Mouse (Mus musculus): Measurements from ENCODE around the gene Zfp655. TPM values are rescaled to one million over a fixed set of nuclear protein-coding genes. Genes with fewer than 3 reads are reported as not detected.
A peak's percentile ranks its signal among the peaks of the same experiment; 100 is the strongest.

Zfp655 gene
- polyA plus RNA-seq (2015; fragmentation: Nextera tagmentation; extraction: Ambion mirVana), result 29.0 and 31.6 TPM in 2 replicates

- peaks cover 21% of the 10 kb centered on the region for H3K4me1 ChIP-seq (replicated peaks)
- H3K4me3 ChIP-seq, result peak within 1 kb of the TSS; percentile 84
- WGBS, result under 1% methylated on average over 42 of the region's 42 CpGs
- peak within 1 kb of the TSS; percentile 96 for H3K9ac ChIP-seq
- H3K36me3 ChIP-seq, result peaks cover 24% of the 10 kb centered on the region
- no peaks in the 10 kb centered on the region for H3K9me3 ChIP-seq
- H3K4me2 ChIP-seq, result peak within 1 kb of the TSS; percentile 83
- peak; percentile 96 for ATAC-seq (ENCODE audit: low FRiP score, low read depth)
- peak within 1 kb of the TSS; percentile 92 for H3K27ac ChIP-seq (replicated peaks)
- H3K27me3 ChIP-seq, result no peaks in the 10 kb centered on the region
These were observed at the start of gene Zfp655 for GRCm38 (mm10) chr5:145231367-145231871. Zfp655 (plus strand) TSS chr5:145231715.

GRCm38 (mm10) chr5:145185244-145185643 is 46.3 kb upstream of the Zfp655 start:
- H3K27ac ChIP-seq (replicated peaks), result no peak overlapping the region
- H3K4me1 ChIP-seq (replicated peaks), result peaks cover 16% of the 10 kb centered on the region
- no peak for ATAC-seq (ENCODE audit: low FRiP score, low read depth)
- H3K9me3 ChIP-seq, result no peaks in the 10 kb centered on the region
- H3K27me3 ChIP-seq, result no peaks in the 10 kb centered on the region
- WGBS, result 87% methylated on average over 2 of the region's 2 CpGs
- H3K4me3 ChIP-seq, result no peak overlapping the region
- no peak overlapping the region for H3K9ac ChIP-seq
- peaks cover 67% of the 10 kb centered on the region for H3K36me3 ChIP-seq
- no peak overlapping the region for H3K4me2 ChIP-seq

- 98% methylated on average over 6 of the region's 6 CpGs for WGBS
- H3K9ac ChIP-seq, result no peak overlapping the region
- H3K27ac ChIP-seq (replicated peaks), result no peak overlapping the region
- peaks cover 28% of the 10 kb centered on the region for H3K4me1 ChIP-seq (replicated peaks)
- H3K27me3 ChIP-seq, result no peaks in the 10 kb centered on the region
- no peak overlapping the region for H3K4me3 ChIP-seq
- ATAC-seq (ENCODE audit: low FRiP score, low read depth), result no peak
- H3K36me3 ChIP-seq, result peaks cover 41% of the 10 kb centered on the region
- H3K4me2 ChIP-seq, result 0 out of 2 replicates have a peak overlapping the region, but pooled peaks have one; percentile 77
- no peaks in the 10 kb centered on the region for H3K9me3 ChIP-seq
These were observed 42.1 kb upstream of the Zfp655 start for GRCm38 (mm10) chr5:145189416-145189815.

GRCm38 (mm10) chr5:145190373-145190772 is 41.1 kb upstream of the Zfp655 start:
- peak overlapping the region; percentile 89 for H3K27ac ChIP-seq (replicated peaks)
- no peak for ATAC-seq (ENCODE audit: low FRiP score, low read depth)
- peak overlapping the region; percentile 82 for H3K4me3 ChIP-seq
- no peaks in the 10 kb centered on the region for H3K27me3 ChIP-seq
- H3K36me3 ChIP-seq, result peaks cover 42% of the 10 kb centered on the region
- no peaks in the 10 kb centered on the region for H3K9me3 ChIP-seq
- H3K4me1 ChIP-seq (replicated peaks), result peaks cover 28% of the 10 kb centered on the region
- H3K4me2 ChIP-seq, result peak overlapping the region; percentile 77
- peak overlapping the region; percentile 91 for H3K9ac ChIP-seq
- 57% methylated on average over 5 of the region's 5 CpGs for WGBS

GRCm38 (mm10) chr5:145190875-145191798 is 40.4 kb upstream of the Zfp655 start:
- no peaks in the 10 kb centered on the region for H3K9me3 ChIP-seq
- no peaks in the 10 kb centered on the region for H3K27me3 ChIP-seq
- WGBS, result 1% methylated on average over 41 of the region's 41 CpGs
- peak; percentile 92 for ATAC-seq (ENCODE audit: low FRiP score, low read depth)
- H3K27ac ChIP-seq (replicated peaks), result peak overlapping the region; percentile 89
- H3K4me2 ChIP-seq, result peak overlapping the region; percentile 77
- peak overlapping the region; percentile 91 for H3K9ac ChIP-seq
- H3K4me1 ChIP-seq (replicated peaks), result peaks cover 28% of the 10 kb centered on the region
- peaks cover 42% of the 10 kb centered on the region for H3K36me3 ChIP-seq
- H3K4me3 ChIP-seq, result peak overlapping the region; percentile 82

GRCm38 (mm10) chr5:145191962-145192361 is 39.6 kb upstream of the Zfp655 start, which contains the start of gene Atp5j2:
Atp5j2 (minus strand) TSS chr5:145192062.
- Histone ChIP-seq H3K27me3 (no peaks in the 10 kb centered on the region), H3K36me3 (peaks cover 34% of the 10 kb centered on the region), H3K9ac (peak within 1 kb of the TSS; percentile 91), H3K9me3 (no peaks in the 10 kb centered on the region), H3K4me2 (peak within 1 kb of the TSS; percentile 77), H3K27ac (replicated peaks) (peak within 1 kb of the TSS; percentile 89), H3K4me3 (peak within 1 kb of the TSS; percentile 82), H3K4me1 (replicated peaks) (peaks cover 28% of the 10 kb centered on the region)
- WGBS, result 89% methylated on average over 2 of the region's 2 CpGs
- ATAC-seq (ENCODE audit: low FRiP score, low read depth), result peak; percentile 1; the same call in 1 of the 2 replicates

- peaks cover 14% of the 10 kb centered on the region for H3K36me3 ChIP-seq
- H3K4me1 ChIP-seq (replicated peaks), result peaks cover 23% of the 10 kb centered on the region
- ATAC-seq (ENCODE audit: low FRiP score, low read depth), result no peak
- peak overlapping the region; percentile 93; the same call in 1 of the 2 replicates for H3K4me3 ChIP-seq
- no peaks in the 10 kb centered on the region for H3K9me3 ChIP-seq
- H3K9ac ChIP-seq, result no peak overlapping the region
- no peak overlapping the region for H3K27ac ChIP-seq (replicated peaks)
- H3K27me3 ChIP-seq, result no peaks in the 10 kb centered on the region
- H3K4me2 ChIP-seq, result peak overlapping the region; percentile 99
- 84% methylated on average over 7 of the region's 7 CpGs for WGBS
These were observed 31.1 kb upstream of the Zfp655 start for GRCm38 (mm10) chr5:145200387-145200786.

- Histone ChIP-seq H3K4me1 (replicated peaks) (peaks cover 30% of the 10 kb centered on the region), H3K36me3 (peaks cover 6% of the 10 kb centered on the region; the same call in 1 of the 2 replicates), H3K4me2 (peak within 1 kb of the TSS; percentile 99), H3K9me3 (no peaks in the 10 kb centered on the region), H3K27ac (replicated peaks) (peak within 1 kb of the TSS; percentile 76), H3K4me3 (peak within 1 kb of the TSS; percentile 93), H3K27me3 (no peaks in the 10 kb centered on the region), H3K9ac (peak within 1 kb of the TSS; percentile 78)
- peak; percentile 21 for ATAC-seq (ENCODE audit: low FRiP score, low read depth)
- WGBS, result 2% methylated on average over 37 of the region's 37 CpGs
These were observed 30.1 kb upstream of the Zfp655 start, which contains the start of gene Zkscan14 for GRCm38 (mm10) chr5:145201321-145201991. Zkscan14 (minus strand) TSS chr5:145201868.

- Histone ChIP-seq H3K27me3 (no peaks in the 10 kb centered on the region), H3K9ac (no peak overlapping the region)
- 41% methylated on average over 3 of the region's 3 CpGs for WGBS
These were observed 29.1 kb upstream of the Zfp655 start for GRCm38 (mm10) chr5:145202446-145202845.

GRCm38 (mm10) chr5:145203936-145204691 is 27.4 kb upstream of the Zfp655 start, which contains the start of gene Zkscan5:
Zkscan5 (plus strand) TSS chr5:145204562.
- ATAC-seq (ENCODE audit: low FRiP score, low read depth), result peak; percentile 95
- peak within 1 kb of the TSS; percentile 87 for H3K27ac ChIP-seq (replicated peaks)
- under 1% methylated on average over 22 of the region's 22 CpGs for WGBS
- peak within 1 kb of the TSS; percentile 52 for H3K4me3 ChIP-seq
- no peaks in the 10 kb centered on the region for H3K27me3 ChIP-seq
- H3K36me3 ChIP-seq, result peaks cover 4% of the 10 kb centered on the region; the same call in 1 of the 2 replicates
- H3K4me1 ChIP-seq (replicated peaks), result peaks cover 30% of the 10 kb centered on the region
- H3K9ac ChIP-seq, result peak within 1 kb of the TSS; percentile 49
- H3K4me2 ChIP-seq, result peak within 1 kb of the TSS; percentile 63
- H3K9me3 ChIP-seq, result no peaks in the 10 kb centered on the region

More at GRCm38 (mm10) chr5:145202446-145202845, 29.1 kb upstream of the Zfp655 start:
- no peak for ATAC-seq (ENCODE audit: low FRiP score, low read depth)
- Histone ChIP-seq H3K36me3 (peaks cover 3% of the 10 kb centered on the region; the same call in 1 of the 2 replicates), H3K4me2 (no peak overlapping the region), H3K9me3 (no peaks in the 10 kb centered on the region), H3K4me3 (no peak overlapping the region), H3K27ac (replicated peaks) (no peak overlapping the region), H3K4me1 (replicated peaks) (peaks cover 30% of the 10 kb centered on the region)

- H3K36me3 ChIP-seq, result peaks cover 4% of the 10 kb centered on the region; the same call in 1 of the 2 replicates
- no peak for ATAC-seq (ENCODE audit: low FRiP score, low read depth)
- no peak overlapping the region for H3K27ac ChIP-seq (replicated peaks)
- peak overlapping the region; percentile 63 for H3K4me2 ChIP-seq
- H3K4me1 ChIP-seq (replicated peaks), result peaks cover 25% of the 10 kb centered on the region
- 25% methylated on average over 9 of the region's 9 CpGs for WGBS
- H3K27me3 ChIP-seq, result no peaks in the 10 kb centered on the region
- H3K9me3 ChIP-seq, result no peaks in the 10 kb centered on the region
- peak overlapping the region; percentile 52 for H3K4me3 ChIP-seq
- H3K9ac ChIP-seq, result peak overlapping the region; percentile 49
These were observed 26.5 kb upstream of the Zfp655 start for GRCm38 (mm10) chr5:145205041-145205440.
